Mouse (Mus musculus) myocyte (in vitro differentiated cells): Measurements from ENCODE around the gene Ppp1r3f. TPM values are rescaled to one million over a fixed set of nuclear protein-coding genes. Genes with fewer than 3 reads are reported as not detected.

Source experiments
- H3K27me3 ChIP-seq: one replicate; pipeline ENCODE4 v1.6.1; 2011; ENCODE audit not compliant: control insufficient read depth, insufficient read depth, insufficient read length
- H3K36me3 ChIP-seq: one replicate; pipeline ENCODE4 v1.6.1; 2011; ENCODE audit not compliant: control insufficient read depth, insufficient read depth
- H3K4me2 ChIP-seq: one replicate; pipeline ENCODE4 v1.6.1; 2011; ENCODE audit warnings: low read depth, control low read depth
- H3K4me3 ChIP-seq: one replicate; pipeline ENCODE4 v1.5.1; 2011; ENCODE audit warnings: mild to moderate bottlenecking, control low read depth, moderate library complexity
- H3K79me2 ChIP-seq: one replicate; pipeline ENCODE4 v1.6.1; 2011; ENCODE audit not compliant: control insufficient read depth, insufficient read depth
- H3ac ChIP-seq: one replicate; pipeline ENCODE4 v1.6.1; 2011; ENCODE audit not compliant: control insufficient read depth, insufficient read length
- CEBPB ChIP-seq: IDR thresholded peaks from 2 replicates; pipeline ENCODE4 v1.6.1; 2011; ENCODE audit warnings: mild to moderate bottlenecking, moderate library complexity; ENCODE audit not compliant: poor library complexity, insufficient read depth, severe bottlenecking
- E2F4 ChIP-seq: IDR thresholded peaks from one replicate; pipeline ENCODE4 v1.6.1; 2011; ENCODE audit warnings: mild to moderate bottlenecking, control low read depth, moderate library complexity; ENCODE audit not compliant: insufficient read depth
- MAX ChIP-seq: IDR thresholded peaks from one replicate; pipeline ENCODE4 v1.6.1; 2011; ENCODE audit warnings: low read depth, mild to moderate bottlenecking, control low read depth
- MYOD1 ChIP-seq, 3 experiments: IDR thresholded peaks; one replicate each; pipeline ENCODE4 v1.6.1; 2011; ENCODE audit warnings: control low read depth in 2 of 3, low read depth in 2 of 3, mild to moderate bottlenecking in 2 of 3, moderate library complexity in 1 of 3; ENCODE audit not compliant: insufficient read length in 2 of 3, control insufficient read depth in 1 of 3
- MYOG ChIP-seq, 3 experiments: IDR thresholded peaks; one replicate each; pipeline ENCODE4 v1.6.1; 2011; ENCODE audit warnings: control low read depth in 2 of 3, low read depth in 2 of 3, mild to moderate bottlenecking in 2 of 3; ENCODE audit not compliant: insufficient read length in 2 of 3, control insufficient read depth in 1 of 3, insufficient read depth in 1 of 3
- POLR2A ChIP-seq: IDR thresholded peaks from one replicate; pipeline ENCODE4 v1.6.1; 2011; ENCODE audit warnings: low read depth, mild to moderate bottlenecking, control low read depth, moderate library complexity; ENCODE audit not compliant: insufficient read length
- POLR2AphosphoS2 ChIP-seq: IDR thresholded peaks from one replicate; pipeline ENCODE4 v1.6.1; 2011; ENCODE audit warnings: low read depth, control low read depth; ENCODE audit not compliant: insufficient read length
- REST ChIP-seq: IDR thresholded peaks from one replicate; pipeline ENCODE4 v1.6.1; 2011; ENCODE audit warnings: mild to moderate bottlenecking, control low read depth, moderate library complexity; ENCODE audit not compliant: insufficient read depth, insufficient read length
- SRF ChIP-seq: IDR thresholded peaks from one replicate; pipeline ENCODE4 v1.6.1; 2011; ENCODE audit warnings: low read depth; ENCODE audit not compliant: control insufficient read depth, insufficient read length
- TCF12 ChIP-seq: IDR thresholded peaks from one replicate; pipeline ENCODE4 v1.6.1; 2011; ENCODE audit warnings: mild to moderate bottlenecking, control low read depth; ENCODE audit not compliant: poor library complexity, insufficient read depth, severe bottlenecking
- TCF3 ChIP-seq: IDR thresholded peaks from one replicate; pipeline ENCODE4 v1.6.1; 2011; ENCODE audit warnings: low read depth, control low read depth; ENCODE audit not compliant: insufficient read length
- USF1 ChIP-seq: IDR thresholded peaks from one replicate; pipeline ENCODE4 v1.6.1; 2011; ENCODE audit warnings: low read depth, mild to moderate bottlenecking, control low read depth, moderate library complexity
- polyA plus RNA-seq: library from polyadenylated mRNA; unstranded; fragments of >200 nt; fragmentation: generic; extraction: Trizol; gene quantifications from one replicate; pipeline ENCODE4 v1.2.1, GENCODE M21; 2012; ENCODE audit warnings: missing spikeins

The Ppp1r3f gene
- polyA plus RNA-seq, 1 experiment = 3.1 TPM

DNA sequence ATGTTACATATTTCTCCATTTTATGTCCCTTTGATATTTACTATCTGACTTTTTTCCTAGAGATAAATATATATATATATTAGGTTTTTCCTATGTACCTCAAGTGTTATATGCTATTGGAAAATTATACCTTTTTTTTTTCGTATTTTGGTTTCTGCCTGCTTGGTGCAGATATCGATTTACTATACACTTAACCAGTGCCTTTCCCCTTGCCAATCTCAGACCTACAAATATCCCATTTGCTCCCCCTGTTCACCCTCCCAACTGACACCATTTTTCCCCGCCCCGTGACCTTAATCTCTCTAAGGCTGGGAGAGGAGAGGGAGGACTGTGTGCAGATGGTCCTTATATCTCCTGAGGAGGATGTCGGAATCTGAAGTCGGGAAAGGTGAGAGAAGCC, 32.7 kb upstream of the Ppp1r3f start, which contains the start of gene Cacna1f:
Cacna1f (plus strand) TSS at position 301 of the 400 bp plus-strand sequence.
- no peak within 1 kb of the TSS for H3K4me3 ChIP-seq
- no peaks in the 10 kb centered on the region for H3K36me3 ChIP-seq
- H3K79me2 ChIP-seq = peaks cover 3% of the 10 kb centered on the region
- no peak within 1 kb of the TSS for H3ac ChIP-seq
- H3K27me3 ChIP-seq = no peaks in the 10 kb centered on the region
- peak within 1 kb of the TSS; percentile 73 for H3K4me2 ChIP-seq
- TF ChIP-seq TCF12 = no peak
- no peak for TF ChIP-seq POLR2AphosphoS2
- TF ChIP-seq SRF = no peak
- TF ChIP-seq POLR2A = no peak
- TF ChIP-seq REST = no peak
- no peak for TF ChIP-seq CEBPB
- TF ChIP-seq MYOD1 (IDR thresholded peaks at IDR 0.05; ENCODE audit: control insufficient read depth in 1 of 3, insufficient read length in 2 of 3, low read depth in 2 of 3) = no peak
- TF ChIP-seq MAX = no peak
- TF ChIP-seq TCF3 = no peak
- TF ChIP-seq MYOG (IDR thresholded peaks at IDR 0.05; ENCODE audit: control insufficient read depth in 1 of 3, insufficient read depth in 1 of 3, insufficient read length in 2 of 3, low read depth in 2 of 3) = no peak
- no peak for TF ChIP-seq E2F4

DNA sequence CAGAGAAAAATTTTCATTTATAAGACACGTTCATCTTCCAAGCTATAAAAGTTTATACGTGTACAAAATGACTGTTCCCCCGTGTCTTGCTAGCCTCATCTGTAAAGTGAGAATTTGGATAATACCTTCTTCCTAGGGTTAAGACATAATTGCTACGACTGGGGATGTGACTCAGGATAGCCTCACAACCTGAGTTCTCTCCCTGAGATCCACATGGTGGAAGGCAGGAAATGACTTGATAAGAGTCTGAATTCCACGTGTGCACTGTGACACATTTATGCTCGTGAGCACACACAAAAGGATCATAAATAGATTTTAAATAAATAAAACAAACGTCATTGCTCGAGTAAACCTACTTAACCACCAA, 31.5 kb upstream of the Ppp1r3f start:
- peak overlapping the region; percentile 73 for H3K4me2 ChIP-seq
- peaks cover 3% of the 10 kb centered on the region for H3K79me2 ChIP-seq
- no peaks in the 10 kb centered on the region for H3K36me3 ChIP-seq
- H3ac ChIP-seq = no peak overlapping the region
- H3K4me3 ChIP-seq = peak overlapping the region; percentile 33
- TF ChIP-seq TCF3 = no peak
- TF ChIP-seq MAX = no peak
- no peak for TF ChIP-seq POLR2A
- TF ChIP-seq CEBPB = no peak
- no peak for TF ChIP-seq MYOG (IDR thresholded peaks at IDR 0.05; ENCODE audit: control insufficient read depth in 1 of 3, insufficient read depth in 1 of 3, insufficient read length in 2 of 3, low read depth in 2 of 3)
- TF ChIP-seq E2F4 = no peak
- TF ChIP-seq REST = no peak
- no peak for TF ChIP-seq SRF
- no peak for TF ChIP-seq MYOD1 (IDR thresholded peaks at IDR 0.05; ENCODE audit: control insufficient read depth in 1 of 3, insufficient read length in 2 of 3, low read depth in 2 of 3)
- no peak for TF ChIP-seq USF1
- H3K27me3 ChIP-seq = no peaks in the 10 kb centered on the region

GRCm38 (mm10) chrX:7604879-7605574, 30.9 kb upstream of the Ppp1r3f start, which contains the start of gene Ccdc22:
TSS of gene Ccdc22 (minus strand) at chrX:7605517.
- H3K36me3 ChIP-seq = no peaks in the 10 kb centered on the region
- peak within 1 kb of the TSS; percentile 76 for H3K4me2 ChIP-seq
- H3K4me3 ChIP-seq = peak within 1 kb of the TSS; percentile 33
- H3K27me3 ChIP-seq = no peaks in the 10 kb centered on the region
- TF ChIP-seq USF1 (peak; percentile 99), CEBPB (peak; percentile 28; the same call in 1 of the 2 replicates), TCF12 (no peak)
- H3K79me2 ChIP-seq = peaks cover 3% of the 10 kb centered on the region
- no peak within 1 kb of the TSS for H3ac ChIP-seq

- no peaks in the 10 kb centered on the region for H3K27me3 ChIP-seq
- no peaks in the 10 kb centered on the region for H3K36me3 ChIP-seq
- no peak for TF ChIP-seq MAX
- H3K79me2 ChIP-seq = peaks cover 3% of the 10 kb centered on the region
- peak overlapping the region; percentile 33 for H3K4me3 ChIP-seq
- peak overlapping the region; percentile 76 for H3K4me2 ChIP-seq
- no peak overlapping the region for H3ac ChIP-seq
These were observed 29.9 kb upstream of the Ppp1r3f start for GRCm38 (mm10) chrX:7604004-7604403.

DNA sequence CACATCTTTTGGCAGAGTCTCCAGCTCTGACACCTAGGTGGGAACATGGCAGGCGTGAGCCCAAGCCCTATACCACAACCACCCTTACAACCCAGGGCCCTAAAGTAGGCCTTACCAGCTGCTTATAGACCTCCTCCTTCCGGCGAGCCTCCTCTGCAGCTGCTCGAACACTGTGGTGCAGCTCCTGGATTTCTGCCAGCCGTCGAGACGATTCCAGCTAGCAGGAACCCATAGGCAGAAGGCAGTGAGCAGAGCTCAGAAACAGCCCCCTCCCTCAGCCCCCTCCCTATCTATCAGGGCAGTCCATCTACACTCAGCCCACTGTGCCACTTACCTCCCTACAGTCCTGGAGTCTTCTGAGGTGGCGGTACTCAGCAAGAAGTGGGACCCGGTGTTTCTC, 21.3 kb upstream of the Ppp1r3f start:
- Histone ChIP-seq H3K4me2 (no peak overlapping the region), H3K27me3 (no peaks in the 10 kb centered on the region), H3ac (no peak overlapping the region), H3K79me2 (no peaks in the 10 kb centered on the region), H3K4me3 (no peak overlapping the region), H3K36me3 (no peaks in the 10 kb centered on the region)
- TF ChIP-seq POLR2A = no peak
- no peak for TF ChIP-seq E2F4
- TF ChIP-seq SRF = no peak
- TF ChIP-seq MYOD1 (IDR thresholded peaks at IDR 0.05; ENCODE audit: control insufficient read depth in 1 of 3, insufficient read length in 2 of 3, low read depth in 2 of 3) = no peak
- no peak for TF ChIP-seq TCF12
- TF ChIP-seq TCF3 = no peak
- TF ChIP-seq POLR2AphosphoS2 = no peak
- TF ChIP-seq CEBPB = no peak
- no peak for TF ChIP-seq MYOG (IDR thresholded peaks at IDR 0.05; ENCODE audit: control insufficient read depth in 1 of 3, insufficient read depth in 1 of 3, insufficient read length in 2 of 3, low read depth in 2 of 3)
- TF ChIP-seq MAX = no peak
- no peak for TF ChIP-seq USF1
- no peak for TF ChIP-seq REST
